Mouse (Mus musculus) liver, postnatal 0 days (tissue): Measurements from ENCODE around the gene Arpc3. TPM values are rescaled to one million over a fixed set of nuclear protein-coding genes. Genes with fewer than 3 reads are reported as not detected.
A peak's percentile ranks its signal among the peaks of the same experiment; 100 is the strongest.
"Not testable (repeated sequence)": the region's sequence is repeated elsewhere in the genome, so short reads cannot be mapped to it uniquely, and the experiment has no call there.

Experiments
- ATAC-seq: fragments of 200-750 bp; cut with Nextera tagmentation; 2 replicates; pipeline ENCODE4 v1.8.0; 2017; ENCODE audit warnings: mild to moderate bottlenecking, moderate library complexity
- DNase-seq: peaks from one replicate; pipeline ENCODE4 v3.0.0-alpha.2; 2016
- H3K27ac ChIP-seq: fragments of 300-500 bp; sonication (generic); 2 replicates; pipeline ENCODE4 v1.5.1; 2014; ENCODE audit warnings: antibody characterized with exemption, moderate library complexity, mild to moderate bottlenecking, low read depth
- H3K27me3 ChIP-seq: fragments of 300-500 bp; sonication (generic); 2 replicates; pipeline ENCODE4 v1.6.1; 2014; ENCODE audit warnings: low read length, control low read depth, mixed read lengths; ENCODE audit not compliant: insufficient read depth
- H3K36me3 ChIP-seq: fragments of 300-500 bp; sonication (generic); replicated peaks from 2 replicates; pipeline ENCODE4 v1.6.1; 2014; ENCODE audit warnings: mild to moderate bottlenecking, control low read depth, low read length, moderate library complexity, mixed read lengths; ENCODE audit not compliant: insufficient read depth
- H3K4me1 ChIP-seq: fragments of 300-500 bp; sonication (generic); 2 replicates; pipeline ENCODE4 v1.6.1; 2014; ENCODE audit warnings: antibody characterized with exemption, mild to moderate bottlenecking, control low read depth; ENCODE audit not compliant: insufficient read depth
- H3K4me2 ChIP-seq: fragments of 300-500 bp; sonication (generic); 2 replicates; pipeline ENCODE4 v1.6.1; 2014; ENCODE audit warnings: low read depth, mild to moderate bottlenecking, low read length, moderate library complexity, mixed read lengths
- H3K4me3 ChIP-seq: fragments of 300-500 bp; sonication (generic); 2 replicates; pipeline ENCODE4 v1.5.1; 2014; ENCODE audit warnings: low read depth, low read length
- H3K9ac ChIP-seq: fragments of 300-500 bp; sonication (generic); replicated peaks from 2 replicates; pipeline ENCODE4 v1.6.1; 2014; ENCODE audit warnings: mild to moderate bottlenecking, moderate library complexity
- H3K9me3 ChIP-seq: fragments of 300-500 bp; sonication (generic); 2 replicates; pipeline ENCODE4 v1.6.1; 2016; ENCODE audit warnings: mild to moderate bottlenecking, control low read depth, low read length, mixed read lengths
- CTCF ChIP-seq: sonication (generic); IDR thresholded peaks from 2 replicates; pipeline ENCODE4 v1.5.1; 2016; ENCODE audit warnings: antibody characterized with exemption, low read depth
- EP300 ChIP-seq: IDR thresholded peaks from 2 replicates; pipeline ENCODE4 v1.6.1; 2016; ENCODE audit warnings: antibody characterized with exemption, low read depth, mild to moderate bottlenecking
- WGBS: fragments of 180-500 bp; shearing (Covaris S2); extraction: QIAGEN DNeasy Blood & Tissue Kit; methylation state at CpG from one replicate; pipeline ENCODE4 v1.1.7; 2014; ENCODE audit not compliant: insufficient replicate concordance; 5-methylcytosine and 5-hydroxymethylcytosine counted together
- polyA plus RNA-seq: library from polyadenylated mRNA; unstranded; fragments of >200 nt; fragmentation: Nextera tagmentation; extraction: Ambion mirVana; gene quantifications from 2 replicates; pipeline ENCODE4 v1.2.1, GENCODE M21; 2015

The Arpc3 gene
- polyA plus RNA-seq, 1 experiment from 2014 or later: 79.7 TPM

GRCm38 (mm10) chr5:122450913-122451317 lies 59.2 kb downstream of the Arpc3 start:
- no peaks in the 10 kb centered on the region for H3K4me1 ChIP-seq
- no peak for DNase-seq
- H3K36me3 ChIP-seq: peaks cover 34% of the 10 kb centered on the region

GRCm38 (mm10) chr5:122451324-122451723 lies 59.6 kb downstream of the Arpc3 start:
- TF ChIP-seq CTCF (no peak), EP300 (no peak)
- no peak overlapping the region for H3K27ac ChIP-seq
- H3K4me1 ChIP-seq: no peaks in the 10 kb centered on the region
- no peaks in the 10 kb centered on the region for H3K9me3 ChIP-seq
- DNase-seq (no peak), ATAC-seq (peak; percentile 44)
- H3K4me3 ChIP-seq: no peak overlapping the region
- 72% methylated on average over 5 of the region's 5 CpGs for WGBS
- H3K4me2 ChIP-seq: no peak overlapping the region
- H3K27me3 ChIP-seq: no peaks in the 10 kb centered on the region
- H3K36me3 ChIP-seq: peaks cover 37% of the 10 kb centered on the region
- H3K9ac ChIP-seq: no peak overlapping the region

More at GRCm38 (mm10) chr5:122450913-122451317, 59.2 kb downstream of the Arpc3 start:
- no peak overlapping the region for H3K27ac ChIP-seq
- no peak overlapping the region for H3K4me2 ChIP-seq
- no peaks in the 10 kb centered on the region for H3K9me3 ChIP-seq
- H3K9ac ChIP-seq: no peak overlapping the region
- no peak for TF ChIP-seq EP300
- TF ChIP-seq CTCF: no peak
- ATAC-seq: peak; percentile 8; the same call in 1 of the 2 replicates
- no peaks in the 10 kb centered on the region for H3K27me3 ChIP-seq
- no peak overlapping the region for H3K4me3 ChIP-seq
- 57% methylated on average over 5 of the region's 5 CpGs for WGBS

- peaks cover 46% of the 10 kb centered on the region for H3K36me3 ChIP-seq
- no peak for TF ChIP-seq EP300
- TF ChIP-seq CTCF: no peak
- no peaks in the 10 kb centered on the region for H3K27me3 ChIP-seq
- H3K9ac ChIP-seq: no peak overlapping the region
- DNase-seq (no peak), ATAC-seq (0 out of 2 replicates have a peak, but pooled peaks have one; percentile 14)
- no peak overlapping the region for H3K4me3 ChIP-seq
- no peak overlapping the region for H3K4me2 ChIP-seq
- no peak overlapping the region for H3K27ac ChIP-seq
- 83% methylated on average over 7 of the region's 7 CpGs for WGBS
- no peaks in the 10 kb centered on the region for H3K9me3 ChIP-seq
- no peaks in the 10 kb centered on the region for H3K4me1 ChIP-seq
These were observed 60.5 kb downstream of the Arpc3 start for GRCm38 (mm10) chr5:122452194-122452593.

GRCm38 (mm10) chr5:122453188-122453587 lies 61.5 kb downstream of the Arpc3 start:
- Histone ChIP-seq H3K27me3 (no peaks in the 10 kb centered on the region), H3K4me3 (no peak overlapping the region), H3K4me2 (no peak overlapping the region), H3K27ac (no peak overlapping the region), H3K9ac (no peak overlapping the region), H3K4me1 (no peaks in the 10 kb centered on the region), H3K36me3 (peaks cover 55% of the 10 kb centered on the region), H3K9me3 (no peaks in the 10 kb centered on the region)
- no peak for DNase-seq
- TF ChIP-seq CTCF: no peak
- no peak for TF ChIP-seq EP300
- WGBS: 84% methylated on average over 6 of the region's 6 CpGs
- no peak for ATAC-seq

GRCm38 (mm10) chr5:122454442-122454841 lies 62.8 kb downstream of the Arpc3 start:
- 93% methylated on average over 4 of the region's 4 CpGs for WGBS
- ATAC-seq: peak; percentile 32; the same call in 1 of the 2 replicates
- Histone ChIP-seq H3K36me3 (peaks cover 68% of the 10 kb centered on the region), H3K4me3 (no peak overlapping the region), H3K27ac (no peak overlapping the region), H3K27me3 (no peaks in the 10 kb centered on the region), H3K9ac (no peak overlapping the region), H3K9me3 (no peaks in the 10 kb centered on the region), H3K4me2 (no peak overlapping the region), H3K4me1 (no peaks in the 10 kb centered on the region)
- no peak for TF ChIP-seq EP300
- DNase-seq: no peak

- H3K27me3 ChIP-seq: no peaks in the 10 kb centered on the region
- WGBS: 88% methylated on average over 3 of the region's 3 CpGs
- DNase-seq: no peak
- H3K9me3 ChIP-seq: no peaks in the 10 kb centered on the region
- H3K36me3 ChIP-seq: peaks cover 72% of the 10 kb centered on the region
- H3K9ac ChIP-seq: no peak overlapping the region
- no peak overlapping the region for H3K4me2 ChIP-seq
- TF ChIP-seq CTCF (no peak), EP300 (no peak)
- no peak overlapping the region for H3K4me3 ChIP-seq
- H3K27ac ChIP-seq: no peak overlapping the region
- H3K4me1 ChIP-seq: no peaks in the 10 kb centered on the region
- ATAC-seq: no peak
These were observed 63.2 kb downstream of the Arpc3 start for GRCm38 (mm10) chr5:122454883-122455282.

GRCm38 (mm10) chr5:122455584-122455983 lies 63.9 kb downstream of the Arpc3 start:
- Histone ChIP-seq H3K4me3 (no peak overlapping the region), H3K4me2 (no peak overlapping the region), H3K9ac (no peak overlapping the region), H3K36me3 (peaks cover 79% of the 10 kb centered on the region), H3K27ac (no peak overlapping the region), H3K9me3 (no peaks in the 10 kb centered on the region), H3K4me1 (no peaks in the 10 kb centered on the region), H3K27me3 (no peaks in the 10 kb centered on the region)
- no peak for ATAC-seq
- no peak for DNase-seq
- TF ChIP-seq EP300: no peak
- no peak for TF ChIP-seq CTCF
- WGBS: 86% methylated on average over 3 of the region's 3 CpGs

GRCm38 (mm10) chr5:122457054-122457453 lies 65.4 kb downstream of the Arpc3 start:
- not testable (repeated sequence) for ATAC-seq, H3K4me1 ChIP-seq, H3K27me3 ChIP-seq, H3K27ac ChIP-seq, H3K9me3 ChIP-seq, H3K9ac ChIP-seq, H3K4me3 ChIP-seq, H3K4me2 ChIP-seq, DNase-seq
- WGBS: 85% methylated on average over 9 of the region's 9 CpGs
- peaks cover 93% of the 10 kb centered on the region for H3K36me3 ChIP-seq
